Mouse (Mus musculus): ENCODE data around the gene Acss2. TPM values are rescaled to one million over a fixed set of nuclear protein-coding genes. Genes with fewer than 3 reads are reported as not detected.
"Not testable (repeated sequence)": the region's sequence is repeated elsewhere in the genome, so short reads cannot be mapped to it uniquely, and the experiment has no call there.

Acss2 gene
- polyA plus RNA-seq, 1 experiment from 2014 or later: 13.0 TPM

- WGBS: 66% methylated on average over 5 of the region's 5 CpGs
- Histone ChIP-seq H3K27me3 (peaks cover 21% of the 10 kb centered on the region), H3K36me3 (no peaks in the 10 kb centered on the region), H3K9me3 (replicated peaks) (no peaks in the 10 kb centered on the region), H3K4me3 (replicated peaks) (no peak overlapping the region), H3K4me2 (no peak overlapping the region), H3K9ac (no peak overlapping the region; the same call in 1 of the 2 replicates), H3K4me1 (peaks cover 17% of the 10 kb centered on the region), H3K27ac (no peak overlapping the region)
- no peak for ATAC-seq (replicated peaks; ENCODE audit: low FRiP score)
Observed at GRCm38 (mm10) chr2:155513543-155513942, 4.2 kb upstream of the Acss2 start.

GRCm38 (mm10) chr2:155514666-155515065 lies 3.1 kb upstream of the Acss2 start:
- ATAC-seq (replicated peaks; ENCODE audit: low FRiP score): no peak
- H3K4me2 ChIP-seq: peak overlapping the region; percentile 85
- peaks cover 22% of the 10 kb centered on the region for H3K4me1 ChIP-seq
- peaks cover 21% of the 10 kb centered on the region for H3K27me3 ChIP-seq
- H3K9ac ChIP-seq: peak overlapping the region; percentile 56
- WGBS: 4% methylated on average over 22 of the region's 23 CpGs
- no peaks in the 10 kb centered on the region for H3K9me3 ChIP-seq (replicated peaks)
- no peaks in the 10 kb centered on the region for H3K36me3 ChIP-seq
- no peak overlapping the region for H3K27ac ChIP-seq
- H3K4me3 ChIP-seq (replicated peaks): peak overlapping the region; percentile 48

- Histone ChIP-seq H3K27me3 (peaks cover 21% of the 10 kb centered on the region), H3K27ac (no peak overlapping the region), H3K9ac (no peak overlapping the region), H3K4me2 (no peak overlapping the region), H3K36me3 (no peaks in the 10 kb centered on the region), H3K4me1 (peaks cover 22% of the 10 kb centered on the region), H3K9me3 (replicated peaks) (no peaks in the 10 kb centered on the region), H3K4me3 (replicated peaks) (no peak overlapping the region)
- ATAC-seq (replicated peaks; ENCODE audit: low FRiP score): no peak
- WGBS: 0% methylated on average over 1 of the region's 1 CpGs
Observed at GRCm38 (mm10) chr2:155515941-155516340, 1.8 kb upstream of the Acss2 start.

GRCm38 (mm10) chr2:155518531-155519270 lies 953 bp downstream of the Acss2 start:
- no peaks in the 10 kb centered on the region for H3K36me3 ChIP-seq
- peaks cover 22% of the 10 kb centered on the region for H3K4me1 ChIP-seq
- H3K9me3 ChIP-seq (replicated peaks): no peaks in the 10 kb centered on the region
- H3K9ac ChIP-seq: peak overlapping the region; percentile 61
- peak overlapping the region; percentile 79; the same call in 1 of the 2 replicates for H3K27ac ChIP-seq
- peak overlapping the region; percentile 93 for H3K4me2 ChIP-seq
- no peak for ATAC-seq (replicated peaks; ENCODE audit: low FRiP score)
- WGBS: 23% methylated on average over 18 of the region's 18 CpGs
- peak overlapping the region; percentile 94 for H3K4me3 ChIP-seq (replicated peaks)
- H3K27me3 ChIP-seq: peaks cover 16% of the 10 kb centered on the region

GRCm38 (mm10) chr2:155523706-155524105 lies 6.0 kb downstream of the Acss2 start:
- no peaks in the 10 kb centered on the region for H3K36me3 ChIP-seq
- H3K27me3 ChIP-seq: no peaks in the 10 kb centered on the region
- no peak overlapping the region for H3K4me3 ChIP-seq (replicated peaks)
- H3K27ac ChIP-seq: no peak overlapping the region
- ATAC-seq (replicated peaks; ENCODE audit: low FRiP score): no peak
- no peak overlapping the region for H3K4me2 ChIP-seq
- 63% methylated on average over 5 of the region's 5 CpGs for WGBS
- no peaks in the 10 kb centered on the region for H3K9me3 ChIP-seq (replicated peaks)
- H3K4me1 ChIP-seq: peaks cover 3% of the 10 kb centered on the region
- no peak overlapping the region for H3K9ac ChIP-seq

- Histone ChIP-seq H3K27me3 (no peaks in the 10 kb centered on the region), H3K4me2 (no peak overlapping the region)
- WGBS: 53% methylated on average over 1 of the region's 1 CpGs
Observed at GRCm38 (mm10) chr2:155524378-155524777, 6.6 kb downstream of the Acss2 start.

GRCm38 (mm10) chr2:155527367-155527766 lies 9.6 kb downstream of the Acss2 start:
- Histone ChIP-seq H3K4me1 (no peaks in the 10 kb centered on the region), H3K4me2 (no peak overlapping the region)
- WGBS: 79% methylated on average over 5 of the region's 5 CpGs

More at GRCm38 (mm10) chr2:155524378-155524777, 6.6 kb downstream of the Acss2 start:
- Histone ChIP-seq H3K4me1 (no peaks in the 10 kb centered on the region), H3K36me3 (no peaks in the 10 kb centered on the region), H3K4me3 (replicated peaks) (no peak overlapping the region), H3K9ac (no peak overlapping the region), H3K27ac (no peak overlapping the region), H3K9me3 (replicated peaks) (no peaks in the 10 kb centered on the region)
- ATAC-seq (replicated peaks; ENCODE audit: low FRiP score): no peak

GRCm38 (mm10) chr2:155536292-155536691 lies 18.5 kb downstream of the Acss2 start:
- H3K36me3 ChIP-seq: no peaks in the 10 kb centered on the region
- H3K4me2 ChIP-seq: no peak overlapping the region
- no peaks in the 10 kb centered on the region for H3K4me1 ChIP-seq
- no peak overlapping the region for H3K27ac ChIP-seq
- no peak overlapping the region for H3K9ac ChIP-seq
- no peak overlapping the region for H3K4me3 ChIP-seq (replicated peaks)
- no peaks in the 10 kb centered on the region for H3K27me3 ChIP-seq
- ATAC-seq (replicated peaks; ENCODE audit: low FRiP score): no peak
- H3K9me3 ChIP-seq (replicated peaks): no peaks in the 10 kb centered on the region

More at GRCm38 (mm10) chr2:155527367-155527766, 9.6 kb downstream of the Acss2 start:
- H3K27ac ChIP-seq: no peak overlapping the region
- no peak overlapping the region for H3K9ac ChIP-seq
- no peaks in the 10 kb centered on the region for H3K27me3 ChIP-seq
- no peak for ATAC-seq (replicated peaks; ENCODE audit: low FRiP score)
- H3K4me3 ChIP-seq (replicated peaks): no peak overlapping the region
- H3K36me3 ChIP-seq: no peaks in the 10 kb centered on the region
- H3K9me3 ChIP-seq (replicated peaks): no peaks in the 10 kb centered on the region

GRCm38 (mm10) chr2:155537761-155538462 lies 20.2 kb downstream of the Acss2 start:
- H3K27me3 ChIP-seq: no peaks in the 10 kb centered on the region
- WGBS: 69% methylated on average over 5 of the region's 5 CpGs

GRCm38 (mm10) chr2:155538463-155539057 lies 20.8 kb downstream of the Acss2 start:
- WGBS: 74% methylated on average over 19 of the region's 19 CpGs

More at GRCm38 (mm10) chr2:155537761-155538462, 20.2 kb downstream of the Acss2 start:
- H3K9me3 ChIP-seq (replicated peaks): no peaks in the 10 kb centered on the region
- H3K4me1 ChIP-seq: no peaks in the 10 kb centered on the region
- no peak overlapping the region for H3K9ac ChIP-seq
- no peaks in the 10 kb centered on the region for H3K36me3 ChIP-seq
- no peak overlapping the region for H3K27ac ChIP-seq
- no peak for ATAC-seq (replicated peaks; ENCODE audit: low FRiP score)
- H3K4me2 ChIP-seq: no peak overlapping the region
- H3K4me3 ChIP-seq (replicated peaks): no peak overlapping the region

GRCm38 (mm10) chr2:155539696-155540095 lies 21.9 kb downstream of the Acss2 start:
- Histone ChIP-seq H3K36me3 (no peaks in the 10 kb centered on the region), H3K27me3 (no peaks in the 10 kb centered on the region), H3K4me3 (replicated peaks) (no peak overlapping the region), H3K4me1 (no peaks in the 10 kb centered on the region), H3K9me3 (replicated peaks) (no peaks in the 10 kb centered on the region), H3K27ac (no peak overlapping the region), H3K4me2 (no peak overlapping the region), H3K9ac (no peak overlapping the region)
- ATAC-seq (replicated peaks; ENCODE audit: low FRiP score): no peak

More at GRCm38 (mm10) chr2:155538463-155539057, 20.8 kb downstream of the Acss2 start:
- peak overlapping the region; percentile 16; the same call in 1 of the 2 replicates for H3K4me3 ChIP-seq (replicated peaks)
- H3K9ac ChIP-seq; H3K4me1 ChIP-seq; ATAC-seq (replicated peaks; ENCODE audit: low FRiP score); H3K36me3 ChIP-seq; H3K4me2 ChIP-seq; H3K27ac ChIP-seq; H3K9me3 ChIP-seq (replicated peaks); H3K27me3 ChIP-seq: not testable (repeated sequence)

- H3K27me3 ChIP-seq: no peaks in the 10 kb centered on the region
- ATAC-seq (replicated peaks; ENCODE audit: low FRiP score): no peak
- H3K4me1 ChIP-seq: no peaks in the 10 kb centered on the region
- no peak overlapping the region for H3K27ac ChIP-seq
- no peak overlapping the region for H3K4me3 ChIP-seq (replicated peaks)
- WGBS: 74% methylated on average over 6 of the region's 6 CpGs
- no peak overlapping the region for H3K9ac ChIP-seq
- no peaks in the 10 kb centered on the region for H3K36me3 ChIP-seq
- no peak overlapping the region for H3K4me2 ChIP-seq
- no peaks in the 10 kb centered on the region for H3K9me3 ChIP-seq (replicated peaks)
Observed at GRCm38 (mm10) chr2:155540822-155541458, 23.2 kb downstream of the Acss2 start.

All from kidney, embryonic 15.5 days (tissue).